Mouse (Mus musculus) B cell, adult 2 months (primary cell): ENCODE data around the gene Ddx42.

Experiments
- DNase-seq, 2 experiments: peaks; one replicate each; pipeline ENCODE4 v3.0.0; 2022

Gene Ddx42

GRCm38 (mm10) chr11:106269060-106269431, 52.3 kb downstream of the Ddx42 start:
- DNase-seq: peak in 1 of 2 experiments; percentile 5

- no peak for DNase-seq
Measured at GRCm38 (mm10) chr11:106271131-106271793, 54.5 kb downstream of the Ddx42 start.

GRCm38 (mm10) chr11:106271794-106272643, 55.3 kb downstream of the Ddx42 start:
- peak in 1 of 2 experiments; percentile 53 for DNase-seq

GRCm38 (mm10) chr11:106272644-106273310, 56.1 kb downstream of the Ddx42 start, which contains the start of gene Smarcd2:
Smarcd2 (minus strand) TSS chr11:106272972.
- DNase-seq: peak; percentile 97

GRCm38 (mm10) chr11:106273311-106273684, 56.6 kb downstream of the Ddx42 start:
- DNase-seq: no peak

- DNase-seq: no peak
Measured at GRCm38 (mm10) chr11:106273811-106274210, 57.1 kb downstream of the Ddx42 start.

- no peak for DNase-seq
Measured at GRCm38 (mm10) chr11:106274374-106274773, 57.6 kb downstream of the Ddx42 start.

GRCm38 (mm10) chr11:106274971-106275411, 58.3 kb downstream of the Ddx42 start:
- no peak for DNase-seq

GRCm38 (mm10) chr11:106276454-106276853, 59.7 kb downstream of the Ddx42 start, which contains the start of gene Tcam1:
Tcam1 (plus strand) TSS chr11:106276672.
- DNase-seq: peak; percentile 97

- DNase-seq: no peak
Measured at GRCm38 (mm10) chr11:106282452-106282851, 65.7 kb downstream of the Ddx42 start.

- DNase-seq: no peak
Measured at GRCm38 (mm10) chr11:106283371-106283770, 66.6 kb downstream of the Ddx42 start.

- no peak for DNase-seq
Measured at GRCm38 (mm10) chr11:106284126-106284525, 67.4 kb downstream of the Ddx42 start.

GRCm38 (mm10) chr11:106286206-106286605, 69.5 kb downstream of the Ddx42 start:
- DNase-seq: no peak

- DNase-seq: no peak
Measured at GRCm38 (mm10) chr11:106286987-106287386, 70.3 kb downstream of the Ddx42 start.

GRCm38 (mm10) chr11:106289369-106289768, 72.6 kb downstream of the Ddx42 start:
- peak; percentile 59 to 61 for DNase-seq

- DNase-seq: no peak
Measured at GRCm38 (mm10) chr11:106290376-106290775, 73.7 kb downstream of the Ddx42 start.

GRCm38 (mm10) chr11:106291861-106292260, 75.1 kb downstream of the Ddx42 start:
- no peak for DNase-seq
